Mouse (Mus musculus) liver, embryonic 15.5 days (tissue): Measurements from ENCODE around the gene Acap2. TPM values are rescaled to one million over a fixed set of nuclear protein-coding genes. Genes with fewer than 3 reads are reported as not detected.

ENCODE experiments used
- ATAC-seq: fragments of 200-750 bp; cut with Nextera tagmentation; 2 replicates; pipeline ENCODE4 v1.8.0; 2017; ENCODE audit warnings: moderate number of reproducible peaks, mild to moderate bottlenecking, moderate library complexity; ENCODE audit not compliant: insufficient read depth
- H3K27ac ChIP-seq: fragments of 300-500 bp; sonication (generic); replicated peaks from 2 replicates; pipeline ENCODE4 v1.5.1; 2015; ENCODE audit warnings: mild to moderate bottlenecking, inconsistent platforms
- H3K27me3 ChIP-seq: fragments of 300-500 bp; sonication (generic); 2 replicates; pipeline ENCODE4 v1.6.1; 2015; ENCODE audit warnings: mild to moderate bottlenecking, inconsistent platforms
- H3K36me3 ChIP-seq: fragments of 300-500 bp; sonication (generic); replicated peaks from 2 replicates; pipeline ENCODE4 v1.6.1; 2015; ENCODE audit warnings: moderate library complexity, mild to moderate bottlenecking, inconsistent platforms
- H3K4me1 ChIP-seq: fragments of 300-500 bp; sonication (generic); replicated peaks from 2 replicates; pipeline ENCODE4 v1.6.1; 2015; ENCODE audit warnings: inconsistent platforms
- H3K4me2 ChIP-seq: fragments of 300-500 bp; sonication (generic); 2 replicates; pipeline ENCODE4 v1.6.1; 2015; ENCODE audit warnings: moderate library complexity, mild to moderate bottlenecking, inconsistent platforms
- H3K4me3 ChIP-seq: fragments of 300-500 bp; sonication (generic); replicated peaks from 2 replicates; pipeline ENCODE4 v1.5.1; 2015; ENCODE audit warnings: mild to moderate bottlenecking, inconsistent platforms
- H3K9ac ChIP-seq: fragments of 300-500 bp; sonication (generic); 2 replicates; pipeline ENCODE4 v1.6.1; 2015; ENCODE audit warnings: moderate library complexity, mild to moderate bottlenecking, inconsistent platforms
- H3K9me3 ChIP-seq: fragments of 300-500 bp; sonication (generic); replicated peaks from 2 replicates; pipeline ENCODE4 v1.6.1; 2016; ENCODE audit warnings: inconsistent platforms
- WGBS: fragments of 180-500 bp; shearing (Covaris S2); methylation state at CpG from one replicate; pipeline ENCODE4 v1.1.7; 2015; ENCODE audit warnings: mixed read lengths; ENCODE audit not compliant: insufficient replicate concordance; 5-methylcytosine and 5-hydroxymethylcytosine counted together
- polyA plus RNA-seq: library from polyadenylated mRNA; unstranded; fragments of >200 nt; fragmentation: Nextera tagmentation; extraction: Ambion mirVana; gene quantifications from 2 replicates; pipeline ENCODE4 v1.2.1, GENCODE M21; 2015

The Acap2 gene
- polyA plus RNA-seq, 1 experiment from 2014 or later = 6.2 TPM

DNA sequence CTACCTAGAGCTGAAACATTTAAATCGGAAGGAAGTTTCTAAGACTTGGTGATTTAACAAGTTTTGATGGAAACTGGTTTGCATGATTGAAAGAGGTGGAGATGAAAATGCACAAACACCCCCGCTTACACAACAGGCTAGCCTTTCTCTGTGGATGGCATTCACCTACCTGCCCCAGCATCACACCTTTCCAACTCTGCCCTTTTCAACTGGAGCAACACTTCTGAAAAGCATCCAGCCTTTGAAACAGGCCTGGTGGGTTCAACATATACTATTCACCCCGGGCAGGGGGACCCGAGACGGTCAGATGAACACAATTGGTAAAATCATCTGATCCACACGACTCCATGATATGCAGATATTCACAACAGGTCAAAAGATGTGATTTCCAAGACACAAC, 119.2 kb downstream of the Acap2 start:
- WGBS = 63% methylated on average over 6 of the region's 6 CpGs
- no peak overlapping the region for H3K4me3 ChIP-seq
- H3K27me3 ChIP-seq = no peaks in the 10 kb centered on the region

GRCm38 (mm10) chr16:31081125-31081664, 119.8 kb downstream of the Acap2 start, which contains the start of gene Xxylt1:
Gene Xxylt1, minus strand, starts transcription at chr16:31081432.
- peaks cover 23% of the 10 kb centered on the region for H3K4me1 ChIP-seq
- ATAC-seq = peak; percentile 93
- H3K36me3 ChIP-seq = 0 out of 2 replicates have a peak, but pooled peaks cover 3% of the 10 kb centered on the region
- H3K9ac ChIP-seq = peak within 1 kb of the TSS; percentile 59
- no peaks in the 10 kb centered on the region for H3K27me3 ChIP-seq
- peak within 1 kb of the TSS; percentile 74 for H3K27ac ChIP-seq
- WGBS = under 1% methylated on average over 54 of the region's 54 CpGs
- H3K9me3 ChIP-seq = no peaks in the 10 kb centered on the region
- peak within 1 kb of the TSS; percentile 98 for H3K4me2 ChIP-seq
- peak within 1 kb of the TSS; percentile 75 for H3K4me3 ChIP-seq

More for the DNA sequence above, 119.2 kb downstream of the Acap2 start:
- H3K27ac ChIP-seq = no peak overlapping the region
- no peak overlapping the region for H3K9ac ChIP-seq
- H3K9me3 ChIP-seq = no peaks in the 10 kb centered on the region
- H3K4me1 ChIP-seq = peaks cover 23% of the 10 kb centered on the region
- ATAC-seq = no peak
- 0 out of 2 replicates have a peak, but pooled peaks cover 3% of the 10 kb centered on the region for H3K36me3 ChIP-seq
- H3K4me2 ChIP-seq = peak overlapping the region; percentile 98; the same call in 1 of the 2 replicates

DNA sequence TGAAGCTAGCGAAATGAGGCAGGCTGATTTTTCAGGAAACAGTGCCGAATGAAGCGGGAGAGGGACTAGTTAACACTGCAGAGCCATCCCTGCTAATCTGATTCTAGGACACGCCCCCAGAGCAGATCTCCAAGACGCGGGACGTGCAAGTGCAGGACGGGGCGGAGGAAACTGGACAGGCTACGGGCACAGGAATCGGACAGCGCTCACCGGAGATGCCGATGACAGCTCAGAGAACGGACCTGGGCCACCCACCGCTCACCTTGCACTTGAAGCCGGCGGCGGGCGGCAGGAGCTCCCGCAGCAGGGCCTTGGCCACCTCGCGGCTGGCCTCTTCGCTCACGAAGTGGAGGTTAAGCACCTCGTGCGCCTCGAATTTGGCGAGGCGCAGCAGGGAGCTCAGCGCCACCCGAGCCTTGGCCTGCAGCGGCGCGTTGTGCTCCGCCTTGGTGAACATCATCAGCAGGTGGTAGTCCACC, 120.4 kb downstream of the Acap2 start:
- Histone ChIP-seq H3K36me3 (0 out of 2 replicates have a peak, but pooled peaks cover 3% of the 10 kb centered on the region), H3K27ac (peak overlapping the region; percentile 74), H3K4me3 (peak overlapping the region; percentile 75), H3K27me3 (no peaks in the 10 kb centered on the region), H3K9me3 (no peaks in the 10 kb centered on the region), H3K9ac (peak overlapping the region; percentile 59), H3K4me1 (peaks cover 23% of the 10 kb centered on the region), H3K4me2 (peak overlapping the region; percentile 98)
- peak; percentile 50 for ATAC-seq
- WGBS = under 1% methylated on average over 36 of the region's 36 CpGs

DNA sequence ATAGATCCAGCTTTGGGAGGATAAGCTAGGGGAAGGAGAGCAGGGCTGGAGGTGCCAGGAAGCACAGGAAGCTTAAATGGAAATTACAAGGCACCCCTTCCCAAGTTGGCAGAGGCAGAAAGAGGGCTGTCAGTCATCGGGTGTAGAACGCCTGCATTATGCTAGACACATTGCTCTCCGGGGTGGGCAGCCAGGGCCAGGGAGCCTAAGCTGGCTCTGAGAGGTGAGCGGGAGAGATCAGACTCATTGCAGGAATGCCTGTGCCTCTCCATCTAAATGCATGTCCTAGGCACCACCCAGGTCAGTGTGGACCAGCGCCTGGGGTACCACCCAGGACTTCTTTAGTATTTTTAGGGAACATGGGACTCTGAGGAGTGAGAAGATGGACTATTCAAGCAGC, 123.6 kb downstream of the Acap2 start:
- H3K4me2 ChIP-seq = no peak overlapping the region
- no peak overlapping the region for H3K27ac ChIP-seq
- WGBS = 74% methylated on average over 5 of the region's 5 CpGs
- H3K9ac ChIP-seq = no peak overlapping the region
- H3K9me3 ChIP-seq = no peaks in the 10 kb centered on the region
- peaks cover 23% of the 10 kb centered on the region for H3K4me1 ChIP-seq
- ATAC-seq = no peak
- no peak overlapping the region for H3K4me3 ChIP-seq
- H3K27me3 ChIP-seq = no peaks in the 10 kb centered on the region
- H3K36me3 ChIP-seq = 0 out of 2 replicates have a peak, but pooled peaks cover 3% of the 10 kb centered on the region

- H3K9ac ChIP-seq = no peak overlapping the region
- no peak overlapping the region for H3K4me3 ChIP-seq
- 0 out of 2 replicates have a peak, but pooled peaks cover 3% of the 10 kb centered on the region for H3K36me3 ChIP-seq
- no peak for ATAC-seq
- H3K4me2 ChIP-seq = no peak overlapping the region
- WGBS = 71% methylated on average over 8 of the region's 8 CpGs
- H3K27ac ChIP-seq = no peak overlapping the region
- no peaks in the 10 kb centered on the region for H3K9me3 ChIP-seq
- peaks cover 18% of the 10 kb centered on the region for H3K4me1 ChIP-seq
- no peaks in the 10 kb centered on the region for H3K27me3 ChIP-seq
Observed at GRCm38 (mm10) chr16:31076436-31076835, 124.6 kb downstream of the Acap2 start.

DNA sequence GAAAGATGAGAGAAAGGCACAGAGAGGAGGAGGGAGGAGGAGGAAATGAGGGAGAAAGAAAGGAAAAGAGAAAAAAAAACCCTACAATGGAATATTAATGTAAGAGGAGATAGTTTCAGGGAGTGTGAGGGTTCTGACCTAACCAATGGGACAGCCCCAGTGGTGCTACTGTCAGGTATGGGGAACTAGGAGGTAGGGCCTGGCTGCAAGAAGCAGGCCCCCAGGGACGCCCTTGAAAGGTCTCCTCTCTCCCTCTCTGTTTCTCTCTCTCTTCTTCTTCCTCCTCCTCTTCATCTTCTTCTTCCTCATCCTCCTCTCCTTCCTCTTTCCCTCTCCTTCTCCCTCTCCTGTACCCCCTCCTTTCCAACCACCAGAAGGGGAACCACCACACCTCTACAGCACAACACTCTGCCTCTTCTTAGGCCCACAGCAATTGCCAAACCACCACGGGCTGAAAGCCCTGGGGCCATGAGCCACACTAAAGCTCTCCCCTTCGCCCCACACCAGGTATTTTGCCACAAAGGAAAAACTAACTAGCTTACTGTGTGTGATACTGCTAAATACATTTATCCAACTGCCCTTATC, 126.6 kb downstream of the Acap2 start:
- WGBS = 36% methylated on average over 3 of the region's 3 CpGs
- H3K4me1 ChIP-seq = peaks cover 13% of the 10 kb centered on the region
- ATAC-seq = no peak
- H3K4me2 ChIP-seq = no peak overlapping the region
- H3K4me3 ChIP-seq = no peak overlapping the region
- H3K9ac ChIP-seq = no peak overlapping the region
- no peak overlapping the region for H3K27ac ChIP-seq
- 0 out of 2 replicates have a peak, but pooled peaks cover 3% of the 10 kb centered on the region for H3K36me3 ChIP-seq
- no peaks in the 10 kb centered on the region for H3K9me3 ChIP-seq
- H3K27me3 ChIP-seq = no peaks in the 10 kb centered on the region

DNA sequence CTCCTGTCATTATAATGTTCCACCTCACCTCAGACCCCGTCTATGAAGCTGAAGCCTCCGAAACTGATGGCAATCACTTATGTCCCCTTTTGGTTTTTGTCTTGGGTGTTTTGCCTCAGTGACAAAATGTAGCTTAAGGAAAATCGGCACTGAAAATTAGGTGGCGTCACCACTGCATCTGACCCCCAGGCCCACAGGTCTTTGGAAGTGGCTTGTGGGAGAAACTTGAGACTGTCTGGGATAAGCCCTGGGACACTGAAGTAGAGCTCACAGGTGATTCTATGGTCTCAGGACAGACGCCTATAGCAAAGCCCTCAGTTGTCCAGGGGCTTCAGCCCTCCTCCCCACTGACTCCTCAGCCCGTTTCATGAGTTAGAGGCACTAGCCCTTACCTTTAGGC, 129.3 kb downstream of the Acap2 start:
- 73% methylated on average over 6 of the region's 6 CpGs for WGBS
- no peak overlapping the region for H3K4me3 ChIP-seq
- H3K9me3 ChIP-seq = no peaks in the 10 kb centered on the region

GRCm38 (mm10) chr16:31070358-31071133, 130.5 kb downstream of the Acap2 start:
- H3K4me3 ChIP-seq = 0 out of 2 replicates have a peak overlapping the region, but pooled peaks have one; percentile 20
- H3K9ac ChIP-seq = no peak overlapping the region
- H3K4me1 ChIP-seq = peaks cover 32% of the 10 kb centered on the region
- peak; percentile 36; the same call in 1 of the 2 replicates for ATAC-seq
- H3K9me3 ChIP-seq = no peaks in the 10 kb centered on the region
- H3K27ac ChIP-seq = no peak overlapping the region
- 13% methylated on average over 21 of the region's 21 CpGs for WGBS
- H3K36me3 ChIP-seq = no peaks in the 10 kb centered on the region
- H3K4me2 ChIP-seq = peak overlapping the region; percentile 48
- no peaks in the 10 kb centered on the region for H3K27me3 ChIP-seq

More for the DNA sequence above, 129.3 kb downstream of the Acap2 start:
- Histone ChIP-seq H3K27ac (no peak overlapping the region), H3K4me1 (peaks cover 23% of the 10 kb centered on the region), H3K4me2 (no peak overlapping the region), H3K9ac (no peak overlapping the region), H3K27me3 (no peaks in the 10 kb centered on the region), H3K36me3 (no peaks in the 10 kb centered on the region)
- no peak for ATAC-seq

GRCm38 (mm10) chr16:31069211-31070166, 131.6 kb downstream of the Acap2 start:
- no peaks in the 10 kb centered on the region for H3K36me3 ChIP-seq
- no peak overlapping the region for H3K4me3 ChIP-seq
- ATAC-seq = no peak
- no peaks in the 10 kb centered on the region for H3K27me3 ChIP-seq
- H3K9me3 ChIP-seq = no peaks in the 10 kb centered on the region
- peaks cover 32% of the 10 kb centered on the region for H3K4me1 ChIP-seq
- WGBS = 60% methylated on average over 14 of the region's 14 CpGs
- no peak overlapping the region for H3K9ac ChIP-seq
- H3K4me2 ChIP-seq = no peak overlapping the region
- no peak overlapping the region for H3K27ac ChIP-seq

DNA sequence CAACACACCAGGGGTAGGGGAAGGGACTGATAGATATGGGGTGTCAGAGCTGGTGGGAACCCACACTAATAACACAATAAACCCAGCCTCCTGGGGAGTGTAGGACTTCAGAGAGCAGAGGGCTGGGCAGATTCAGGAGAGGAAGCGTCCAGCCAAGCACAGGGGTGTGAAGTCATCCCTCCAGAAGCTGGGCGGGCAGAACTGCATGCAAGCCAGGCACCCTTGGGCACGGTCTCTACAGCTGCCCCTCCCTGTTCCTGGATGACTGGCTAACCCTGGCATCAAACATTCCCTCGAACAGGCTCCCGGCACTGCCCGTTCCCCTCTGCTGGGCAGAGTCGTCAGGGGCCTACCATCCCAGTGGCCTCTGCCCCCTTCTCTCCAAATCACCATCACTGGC, 132.8 kb downstream of the Acap2 start:
- H3K4me2 ChIP-seq = no peak overlapping the region
- H3K9ac ChIP-seq = no peak overlapping the region
- H3K36me3 ChIP-seq = no peaks in the 10 kb centered on the region
- no peak overlapping the region for H3K27ac ChIP-seq
- WGBS = 81% methylated on average over 7 of the region's 7 CpGs
- no peaks in the 10 kb centered on the region for H3K27me3 ChIP-seq
- ATAC-seq = no peak
- no peak overlapping the region for H3K4me3 ChIP-seq
- H3K9me3 ChIP-seq = no peaks in the 10 kb centered on the region
- H3K4me1 ChIP-seq = peaks cover 34% of the 10 kb centered on the region
